Mouse (Mus musculus) NIH3T3 (cell line): ENCODE measurements around the gene Oprl1.

Experiments
- DNase-seq: peaks from one replicate; pipeline ENCODE4 v3.0.0-alpha.2; 2012; ENCODE audit warnings: low read depth

Gene Oprl1

DNA sequence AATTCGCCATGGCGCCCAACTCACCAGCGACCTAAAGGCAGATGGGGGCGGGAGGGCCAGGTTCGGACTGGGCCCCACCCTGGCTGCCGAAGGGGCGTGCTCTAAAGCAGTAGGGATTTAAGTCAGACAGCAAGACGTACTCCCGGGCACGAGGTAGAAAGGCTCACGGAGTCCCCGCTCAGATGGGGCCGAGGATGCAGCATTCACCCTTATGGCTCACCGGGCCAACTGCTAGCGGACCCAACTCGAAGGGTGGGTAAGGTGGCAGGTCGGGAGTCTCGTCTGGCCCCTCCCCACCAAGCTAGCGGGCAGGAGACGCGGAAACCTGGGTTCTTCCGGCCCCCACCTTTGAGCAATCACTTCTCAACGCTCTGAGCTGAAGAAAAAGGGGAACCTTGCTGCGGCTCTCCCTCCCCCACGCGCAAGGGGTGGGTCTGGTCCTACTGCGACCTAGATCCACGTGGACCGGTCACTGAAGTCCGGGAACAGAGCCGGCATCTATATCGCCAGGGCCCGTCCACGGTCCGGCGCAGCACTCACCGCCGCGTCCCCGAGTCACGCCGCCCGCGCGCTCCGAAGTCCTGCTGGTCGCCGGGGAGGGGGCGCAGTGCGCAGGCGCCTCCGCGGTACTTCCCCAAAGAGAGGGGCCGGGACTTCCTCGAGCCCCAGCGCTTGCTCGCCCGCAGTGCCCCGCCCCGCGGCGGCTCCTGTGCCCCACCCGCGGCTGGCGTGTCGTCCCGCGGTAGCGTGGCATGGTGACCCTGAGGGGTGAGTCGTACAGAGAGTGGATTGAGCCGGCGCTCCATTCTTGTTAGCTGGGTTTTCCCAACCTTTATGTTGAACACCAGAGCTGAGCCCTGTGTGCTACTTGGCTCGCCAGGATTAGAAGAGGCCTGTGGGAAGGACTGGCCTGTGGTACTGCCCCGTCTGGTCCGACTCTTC, 21.2 kb upstream of the Oprl1 start, which contains the start of gene Rgs19:
Gene Rgs19, minus strand, starts transcription at position 639 of the 942 bp plus-strand sequence.
- DNase-seq, result peak; percentile 85

DNA sequence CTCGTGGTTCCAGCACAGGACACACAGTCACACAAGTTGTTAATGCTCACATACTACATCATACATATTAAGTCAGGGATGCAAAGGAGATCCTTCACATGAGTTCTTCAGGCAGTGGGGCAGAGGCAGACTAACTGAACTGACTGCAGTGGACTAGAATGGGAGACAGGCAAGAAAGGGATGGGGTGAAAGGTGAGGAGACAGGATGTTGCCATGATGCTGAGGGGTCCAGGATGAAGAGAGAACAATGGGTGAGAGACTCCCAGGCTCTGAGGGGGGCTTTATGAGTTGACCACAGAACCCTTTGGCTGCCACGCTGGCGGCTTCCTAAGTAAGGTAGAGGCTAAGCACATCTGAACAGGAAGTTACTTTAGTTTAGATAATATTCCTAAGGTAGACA, 20.2 kb upstream of the Oprl1 start:
- DNase-seq, result no peak

DNA sequence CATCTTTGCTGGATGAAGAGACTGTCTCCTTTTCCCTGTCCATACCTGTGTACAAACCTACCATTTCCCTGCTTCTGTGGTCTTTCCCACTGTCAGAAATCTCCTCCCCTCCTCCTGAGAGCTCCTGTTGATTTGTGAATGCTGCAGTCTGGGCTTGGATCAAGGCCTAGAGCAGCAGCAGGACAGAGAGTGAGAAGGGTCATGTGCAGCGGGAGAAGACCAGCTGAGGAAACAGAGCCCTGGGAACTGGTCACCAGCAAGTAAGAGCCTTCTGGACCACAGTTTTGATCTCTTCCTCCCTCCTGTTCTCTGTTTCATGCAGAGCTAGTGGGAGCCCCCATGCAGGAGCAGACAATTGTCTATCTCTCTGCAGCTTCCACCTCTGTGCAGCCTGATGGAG, 19.0 kb upstream of the Oprl1 start:
- no peak for DNase-seq

DNA sequence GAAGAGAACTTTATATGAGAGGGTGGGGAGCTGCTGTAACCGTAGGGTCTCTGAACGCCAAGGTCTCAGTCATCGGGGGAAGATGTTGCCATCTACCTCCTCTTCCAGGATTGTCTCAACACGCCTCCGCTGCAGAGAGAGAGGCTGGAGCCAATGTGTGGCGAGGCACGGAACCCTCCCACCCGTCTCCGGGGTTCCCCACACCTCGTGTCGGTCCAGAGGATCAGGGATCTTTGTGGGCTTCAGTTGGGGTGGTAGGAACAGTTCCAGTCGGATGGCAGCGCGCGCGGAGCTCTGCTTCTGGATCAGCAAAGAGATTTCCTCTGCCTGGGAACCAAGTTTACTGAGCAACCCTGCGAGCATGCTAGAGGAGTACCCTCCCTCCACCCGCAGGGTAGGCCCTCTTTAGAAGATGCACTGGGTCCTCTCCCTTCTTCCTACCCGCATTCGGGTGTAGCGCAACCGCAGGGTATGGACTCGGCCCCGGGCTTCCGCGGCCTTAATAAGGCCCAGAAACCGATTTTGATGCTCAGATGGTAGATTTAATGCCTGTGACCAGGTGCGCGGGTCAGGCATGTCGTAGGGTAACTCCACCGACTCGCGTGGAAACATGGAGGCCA, 17.9 kb upstream of the Oprl1 start:
- no peak for DNase-seq

DNA sequence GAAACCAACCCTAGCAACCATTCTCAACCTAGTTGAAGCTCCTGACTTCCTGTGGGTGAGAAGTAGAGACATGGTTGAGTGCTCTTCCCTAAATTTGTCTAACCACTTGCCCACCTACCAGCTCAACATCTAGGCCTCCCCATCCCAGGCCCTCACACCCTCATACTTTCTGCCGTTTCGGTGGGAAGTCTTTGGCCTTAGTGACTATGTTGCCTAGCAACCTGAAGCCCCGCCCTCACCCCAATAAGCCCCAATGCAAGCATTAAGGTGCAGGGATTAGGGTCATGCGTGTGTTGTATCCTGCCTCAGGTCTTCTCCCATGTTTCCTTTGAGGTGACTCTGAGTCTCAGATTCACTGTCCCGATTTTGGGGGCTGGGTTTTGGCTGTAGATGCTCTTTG, 16.6 kb upstream of the Oprl1 start, which contains the start of gene Lkaaear1:
Gene Lkaaear1, minus strand, starts transcription at position 202 of the 400 bp plus-strand sequence.
- no peak for DNase-seq

DNA sequence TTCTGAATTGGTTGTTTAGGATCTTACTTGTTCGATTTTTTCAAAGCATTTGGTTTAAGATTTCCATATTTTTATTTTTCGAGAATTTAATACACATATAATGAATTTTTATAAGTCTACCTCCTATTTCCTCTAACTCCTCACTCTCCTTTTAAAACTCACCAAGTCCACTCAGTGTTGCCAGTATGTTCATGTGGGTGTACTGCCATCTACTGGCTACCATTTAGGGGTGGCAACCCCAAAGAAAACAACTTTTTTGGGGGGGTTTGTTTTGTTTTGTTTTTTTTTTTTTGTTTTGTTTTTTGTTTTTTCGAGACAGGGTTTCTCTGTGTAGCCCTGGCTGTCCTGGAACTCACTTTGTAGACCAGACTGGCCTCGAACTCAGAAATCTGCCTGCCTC, 8.1 kb upstream of the Oprl1 start:
- DNase-seq, result peak; percentile 64

DNA sequence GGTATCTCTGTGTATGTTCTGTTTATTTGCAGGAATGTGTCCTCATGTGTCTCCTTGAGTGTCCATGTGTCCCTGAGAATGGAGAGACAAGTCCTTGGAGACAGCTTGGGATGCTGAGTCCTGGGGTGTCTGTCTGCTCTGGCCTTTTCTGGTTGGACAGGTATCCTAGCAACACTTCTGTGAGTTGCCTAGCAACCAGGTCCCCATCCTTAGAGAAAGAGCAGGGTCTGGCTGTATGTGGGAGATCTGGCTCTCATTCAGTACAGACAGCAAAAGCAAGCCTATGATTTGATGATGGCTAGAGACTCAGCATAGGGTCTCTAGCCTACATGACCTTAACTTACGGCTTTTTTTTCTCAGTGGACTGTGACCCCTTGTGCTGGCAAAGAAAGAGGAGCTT, 1.1 kb upstream of the Oprl1 start:
- no peak for DNase-seq

DNA sequence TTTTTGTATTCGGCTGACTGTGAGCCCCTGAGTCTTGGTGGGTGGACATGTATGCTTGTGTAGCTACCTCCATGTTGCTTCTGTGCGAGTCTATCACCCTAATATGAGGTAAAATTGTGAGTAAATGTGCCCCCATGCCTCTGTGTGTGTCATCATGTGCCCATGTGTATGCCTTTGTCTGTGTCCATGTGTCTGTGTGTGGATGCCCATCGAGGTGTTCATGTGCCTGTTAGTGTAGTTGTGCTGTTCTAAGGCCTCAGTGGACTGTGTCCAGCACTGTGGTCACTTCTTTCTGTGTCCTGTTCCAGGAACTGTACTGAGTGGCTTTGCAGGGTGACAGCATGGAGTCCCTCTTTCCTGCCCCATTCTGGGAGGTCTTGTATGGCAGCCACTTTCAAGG, 566 bp downstream of the Oprl1 start:
- DNase-seq, result no peak

DNA sequence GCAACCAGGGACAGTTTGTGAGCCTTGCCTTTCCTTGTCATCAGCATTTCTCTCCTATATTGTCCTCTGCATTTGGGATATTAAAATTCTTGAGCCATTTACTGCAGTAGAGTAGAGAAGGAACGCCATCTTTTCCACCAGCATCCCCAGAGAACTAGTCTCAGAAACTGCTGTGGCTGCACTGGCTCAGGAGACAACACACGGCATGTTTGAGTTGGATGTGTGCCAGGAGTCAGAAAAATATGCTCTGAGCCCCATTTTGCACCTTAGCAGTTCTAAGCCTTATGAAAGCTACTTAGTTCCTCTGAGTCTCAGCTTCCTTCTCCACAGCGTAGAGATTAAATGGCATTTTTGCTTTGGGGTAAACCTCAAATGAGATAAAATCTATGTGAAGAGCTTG, 2.2 kb downstream of the Oprl1 start:
- no peak for DNase-seq

DNA sequence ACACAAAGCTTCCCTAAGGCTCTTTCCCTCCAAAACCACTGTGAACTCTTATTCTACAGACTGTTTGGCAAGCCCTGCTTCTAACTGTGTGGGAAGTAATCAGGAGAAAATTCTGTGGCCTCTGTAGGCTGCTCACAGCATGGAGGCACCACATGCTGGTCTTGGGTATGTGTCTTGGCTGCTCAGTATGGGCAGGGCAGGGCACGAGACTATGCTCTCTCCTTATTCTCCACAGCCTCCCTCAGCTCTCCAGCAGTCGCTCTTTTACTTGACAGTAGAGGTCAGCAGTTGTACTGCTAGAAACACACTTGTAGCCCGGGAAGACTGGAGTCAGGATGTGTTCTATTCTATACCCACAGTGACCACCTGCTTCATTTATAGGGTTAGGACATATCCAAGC, 5.2 kb downstream of the Oprl1 start:
- no peak for DNase-seq

DNA sequence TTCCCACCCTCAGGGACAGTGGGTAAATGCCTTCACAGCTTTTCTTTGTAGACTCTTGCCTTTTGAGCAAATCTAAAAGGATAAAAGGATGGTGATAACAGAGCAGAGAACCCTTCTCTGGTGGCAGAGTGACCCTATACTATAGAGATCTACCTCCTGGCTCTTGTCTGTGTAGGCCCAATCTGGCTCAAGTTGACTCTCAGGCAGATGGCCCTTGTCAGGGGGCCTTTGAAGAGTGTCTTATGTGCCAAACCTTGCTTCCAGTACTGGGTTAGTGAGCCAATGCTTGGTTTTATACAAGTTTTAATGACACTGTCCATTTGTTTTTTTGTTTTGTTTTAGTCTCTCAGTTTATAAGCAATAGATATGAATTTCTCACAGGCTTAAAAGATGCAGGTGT, 6.4 kb downstream of the Oprl1 start:
- DNase-seq, result no peak

DNA sequence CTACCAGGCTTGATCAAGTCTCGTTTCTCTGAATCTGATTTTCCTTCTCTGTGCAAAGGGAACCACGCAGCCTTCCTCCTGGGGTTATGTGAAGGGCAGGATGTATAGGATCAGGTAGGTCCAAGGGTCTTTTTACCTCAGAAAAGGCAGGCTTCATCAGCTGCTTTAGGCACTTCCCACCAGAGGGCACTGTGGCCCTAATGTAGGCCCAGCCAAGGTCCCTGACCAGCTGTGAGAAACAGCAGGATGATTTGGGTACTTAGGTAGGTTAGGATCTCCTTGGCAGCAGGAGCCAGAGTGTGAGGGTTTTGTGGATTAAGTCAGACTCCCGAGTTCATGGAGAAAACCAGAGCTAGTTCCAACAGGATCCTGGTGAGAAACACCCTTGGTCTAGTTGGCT, 7.4 kb downstream of the Oprl1 start:
- DNase-seq, result peak; percentile 74

DNA sequence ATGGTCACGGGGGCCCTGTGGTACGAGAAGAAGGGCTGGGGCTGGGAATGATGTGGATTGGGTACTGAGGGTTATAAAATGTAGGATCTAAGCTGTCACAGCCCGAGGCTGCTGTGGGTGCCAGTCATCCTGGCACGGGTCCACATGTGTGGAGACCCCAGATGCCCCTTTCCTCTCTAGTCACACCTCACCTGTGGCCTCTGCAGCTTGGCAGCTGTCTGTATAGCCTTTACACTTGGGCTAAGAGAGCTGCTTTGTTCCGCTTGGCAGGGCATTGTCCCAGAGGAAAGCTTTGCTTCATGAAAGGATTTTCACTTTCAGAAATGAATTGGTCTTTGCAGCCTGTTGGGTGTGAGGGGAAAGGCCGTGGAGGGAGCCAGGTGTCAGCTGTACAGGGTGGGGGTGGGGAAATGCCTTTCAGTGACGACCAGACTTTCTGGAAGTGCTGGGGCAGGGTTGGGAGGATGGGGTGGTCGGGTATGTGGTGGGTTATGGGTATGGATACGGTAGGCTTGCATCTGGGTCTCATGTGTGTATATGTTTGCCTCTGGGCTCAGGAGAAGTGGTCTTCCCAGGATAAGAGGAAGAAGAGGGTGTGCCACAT, 12.9 kb downstream of the Oprl1 start:
- no peak for DNase-seq

DNA sequence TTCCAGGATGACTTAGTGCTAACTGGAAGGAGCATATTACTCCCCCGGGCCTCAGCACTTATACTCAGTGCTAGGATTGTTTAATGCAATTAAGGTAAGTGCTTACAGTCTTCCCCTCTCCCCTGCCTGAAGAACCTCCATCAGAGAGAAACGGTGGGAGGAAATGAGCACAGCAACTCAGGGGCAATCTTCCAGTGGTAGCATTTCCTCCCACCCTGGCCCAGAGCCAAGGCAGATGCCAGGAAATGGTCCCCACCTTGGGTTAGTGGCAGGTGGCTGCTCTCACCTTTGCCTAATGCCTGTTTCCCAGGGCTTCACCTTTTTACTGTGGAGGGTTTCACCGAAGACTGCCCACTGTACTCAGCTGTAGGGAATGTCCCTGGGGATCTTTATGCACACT, 15.2 kb downstream of the Oprl1 start:
- DNase-seq, result no peak

DNA sequence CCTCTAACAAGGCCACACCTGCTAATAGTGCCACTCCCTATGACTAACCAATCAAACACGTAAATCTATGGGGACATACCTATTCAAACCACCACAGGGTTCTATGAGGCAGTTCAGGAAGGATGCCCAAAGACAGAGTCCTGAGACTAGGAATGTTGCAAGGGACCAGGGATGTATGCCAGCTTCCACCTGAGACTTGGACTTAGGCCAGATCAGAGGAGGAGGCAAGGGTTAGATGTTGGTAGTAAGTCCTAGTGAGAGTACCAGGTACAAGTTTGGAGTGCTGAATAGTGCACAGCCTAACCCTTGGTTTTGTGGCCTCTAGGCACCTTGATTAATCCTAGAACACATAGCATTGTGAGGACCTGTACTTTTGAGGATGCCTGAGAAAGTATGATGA, 37.8 kb downstream of the Oprl1 start:
- no peak for DNase-seq

DNA sequence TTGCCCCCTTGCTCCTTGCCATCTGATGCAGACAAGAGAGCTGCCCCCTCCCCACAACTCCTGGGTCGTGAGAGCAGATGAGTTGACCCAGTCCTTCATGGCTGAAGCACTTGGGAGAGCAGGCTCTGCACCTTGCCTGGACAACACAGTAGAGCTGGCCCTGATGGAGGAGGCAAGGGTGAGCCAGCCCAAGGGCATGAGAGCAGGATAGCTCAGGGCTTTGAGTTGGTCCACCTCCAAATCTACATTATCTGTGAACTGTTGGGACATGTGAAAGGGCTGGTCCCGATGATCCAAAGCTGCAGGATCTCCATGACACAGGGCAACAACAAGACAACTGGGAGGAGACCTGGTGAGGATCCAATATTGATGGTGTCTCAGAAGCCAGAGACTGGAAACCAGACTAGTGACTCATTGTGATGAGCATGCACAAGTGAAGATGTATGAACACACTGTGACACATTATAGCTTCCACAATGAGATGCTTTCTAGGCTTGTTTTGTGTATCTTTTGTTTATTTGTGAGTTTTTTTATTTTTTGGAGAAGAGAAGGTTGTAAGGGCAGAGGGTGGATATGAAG, 43.4 kb downstream of the Oprl1 start:
- DNase-seq, result no peak

DNA sequence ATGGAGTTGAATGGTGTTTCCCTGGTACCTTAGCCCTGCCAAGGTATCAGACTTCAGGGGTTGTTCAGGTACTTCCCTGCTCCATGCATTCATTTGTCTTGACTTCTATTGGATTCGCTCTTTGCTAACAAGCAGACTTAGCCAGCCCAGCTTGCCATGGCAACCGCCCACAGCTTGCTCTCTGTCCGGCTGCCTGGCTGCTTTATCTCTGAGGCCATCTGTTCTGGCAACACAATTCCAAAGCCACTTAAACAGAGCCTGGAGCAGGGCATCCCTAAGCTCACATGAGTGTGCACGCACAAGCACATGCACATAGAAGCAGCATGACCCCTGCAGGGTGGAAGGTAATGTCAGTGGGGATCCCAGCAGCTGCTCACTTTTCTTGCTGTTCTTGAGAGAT, 44.2 kb downstream of the Oprl1 start:
- peak; percentile 7 for DNase-seq

DNA sequence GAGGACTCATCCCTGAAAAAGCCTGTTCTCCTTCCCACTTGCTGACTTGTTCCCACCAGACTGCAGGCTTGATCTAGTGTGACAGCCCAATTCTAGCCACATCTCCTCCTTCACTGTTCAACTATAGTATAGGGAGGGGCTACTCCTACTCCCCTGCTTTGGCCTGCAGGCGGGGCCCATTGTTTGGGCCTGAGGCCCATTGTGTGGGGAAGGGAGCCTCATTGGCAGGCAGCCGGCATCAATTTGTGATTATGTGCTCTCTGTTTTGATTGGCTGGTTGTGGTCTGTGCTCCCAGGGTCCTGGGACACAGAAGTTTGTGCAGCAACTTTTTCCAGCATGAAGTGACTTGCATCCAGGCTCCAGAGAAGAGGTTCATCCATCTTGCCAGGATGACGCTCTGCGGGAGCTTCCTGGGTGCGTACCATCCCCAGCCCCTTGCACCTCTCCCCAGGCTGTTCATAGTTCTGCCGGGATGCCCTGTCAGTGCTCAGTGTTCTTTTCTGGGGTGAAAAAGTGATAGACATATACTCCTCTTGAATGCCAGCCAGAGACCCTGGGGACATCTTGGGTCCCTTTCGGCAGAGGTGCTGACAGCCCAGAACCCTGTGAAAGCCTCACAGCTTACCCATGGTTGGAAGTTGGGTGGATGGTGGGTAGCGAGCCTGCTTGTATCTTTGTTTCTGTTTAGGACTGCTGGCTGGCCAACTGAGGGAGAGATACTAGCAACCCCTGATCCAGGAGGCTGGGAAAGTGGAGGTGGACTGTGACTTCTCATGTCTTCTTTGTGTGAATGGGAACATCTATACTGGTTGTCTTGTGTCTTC, 48.4 kb downstream of the Oprl1 start, which contains the start of gene Myt1:
Gene Myt1, plus strand, starts transcription at position 327 of the 825 bp plus-strand sequence.
- no peak for DNase-seq

DNA sequence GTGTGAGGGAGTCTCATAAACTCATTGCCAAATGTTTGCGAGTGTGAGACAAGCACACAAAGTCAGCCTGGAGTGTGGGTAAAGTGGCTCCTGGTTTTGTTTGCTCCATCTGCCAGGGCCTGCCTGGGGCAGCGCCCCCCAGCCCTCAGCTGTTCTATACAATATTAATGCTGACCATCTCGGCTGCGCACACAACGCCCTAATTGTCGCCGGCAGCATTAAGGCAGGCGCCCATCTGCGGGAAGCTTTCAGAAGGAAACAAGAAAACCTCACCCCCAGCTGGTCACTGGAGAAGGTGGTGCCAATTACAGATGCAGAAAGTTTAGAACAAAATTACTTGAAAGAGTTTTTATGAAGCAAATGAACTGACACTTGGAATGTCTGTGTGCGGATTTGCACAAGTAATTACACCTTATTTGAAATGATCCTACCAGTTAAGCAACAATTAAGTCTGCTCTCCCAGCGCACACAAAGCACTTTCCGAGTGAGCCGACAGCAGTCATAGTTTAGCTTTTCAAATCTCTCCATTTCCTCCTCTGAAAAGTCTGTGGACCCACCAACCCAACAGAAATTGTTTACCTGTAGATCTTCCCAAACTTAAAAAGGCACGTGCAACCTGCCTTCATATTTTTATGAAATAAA, 49.2 kb downstream of the Oprl1 start:
- no peak for DNase-seq

DNA sequence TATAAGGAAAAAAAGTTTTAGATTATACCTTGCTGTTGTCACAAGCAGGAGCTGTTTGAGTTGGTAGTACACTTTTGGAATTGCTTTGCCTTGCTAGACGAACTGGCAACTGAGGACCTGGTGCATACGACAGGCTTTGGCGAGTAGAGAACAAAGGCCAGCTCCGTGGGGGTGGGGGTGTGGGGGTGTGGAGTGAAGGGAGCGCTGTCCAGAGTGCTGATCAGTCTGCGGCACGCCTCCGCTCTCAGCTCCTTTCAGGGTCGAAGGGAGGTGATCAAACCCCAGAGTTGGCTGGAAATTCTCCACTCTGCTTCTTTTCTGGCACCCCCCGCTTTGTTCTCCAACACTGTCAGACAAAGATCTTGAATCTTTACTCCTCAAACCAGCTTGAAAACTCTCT, 49.8 kb downstream of the Oprl1 start:
- peak; percentile 48 for DNase-seq

DNA sequence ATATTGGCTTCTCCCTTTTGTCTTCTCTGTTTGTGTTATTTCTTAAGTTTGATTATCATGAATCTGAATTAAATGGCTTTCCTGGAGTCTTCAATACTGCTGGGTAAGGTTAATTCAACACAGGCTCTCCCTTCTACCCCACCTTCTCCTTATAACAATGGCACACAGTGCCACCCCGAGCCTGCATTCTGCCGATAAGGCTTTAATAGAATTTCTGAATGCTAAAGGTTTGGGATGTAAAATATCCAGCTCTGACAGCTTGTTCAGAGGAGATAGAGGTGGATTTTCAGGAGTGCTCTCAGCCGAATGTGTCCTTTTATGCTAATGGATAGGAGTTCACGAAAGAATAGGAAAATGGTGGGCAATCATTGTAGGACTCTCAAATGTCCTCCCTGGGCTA, 50.4 kb downstream of the Oprl1 start:
- DNase-seq, result no peak
